Mouse (Mus musculus) stomach, postnatal 0 days (tissue): ENCODE measurements around the gene Fem1b.

Source experiments
- CTCF ChIP-seq: IDR thresholded peaks from 2 replicates; pipeline ENCODE4 v1.5.1; 2016; ENCODE audit warnings: antibody characterized with exemption, low read depth, mild to moderate bottlenecking, moderate library complexity
- EP300 ChIP-seq: optimal IDR thresholded peaks from 2 replicates; pipeline ENCODE3; 2016; ENCODE audit warnings: antibody characterized with exemption

- TF ChIP-seq EP300 (no peak), CTCF (no peak)
These were observed 4.8 kb upstream of the Fem1b start for GRCm38 (mm10) chr9:62816323-62817098.
